Mouse (Mus musculus) cerebellum, adult 18-20 months (tissue): ENCODE measurements around the gene Spi1.
"Not testable (repeated sequence)": the region's sequence is repeated elsewhere in the genome, so short reads cannot be mapped to it uniquely, and the experiment has no call there.

Experiments
- DNase-seq, 2 experiments: peaks; one replicate each; pipeline ENCODE4 v3.0.0; 2021

Spi1 gene

GRCm38 (mm10) chr2:91081775-91082695 lies at the start of gene Spi1:
Gene Spi1 (plus strand): TSS chr2:91082390.
- DNase-seq = no peak

- DNase-seq = no peak
Observed at GRCm38 (mm10) chr2:91033000-91033399, 49.2 kb upstream of the Spi1 start.

- DNase-seq = no peak
Observed at GRCm38 (mm10) chr2:91035385-91035784, 46.8 kb upstream of the Spi1 start, which contains the start of gene Rapsn. Gene Rapsn (plus strand): TSS chr2:91035620.

GRCm38 (mm10) chr2:91041786-91042185 lies 40.4 kb upstream of the Spi1 start:
- no peak for DNase-seq

- DNase-seq = no peak
Observed at GRCm38 (mm10) chr2:91042651-91043398, 39.4 kb upstream of the Spi1 start.

- DNase-seq = no peak
Observed at GRCm38 (mm10) chr2:91044727-91045126, 37.5 kb upstream of the Spi1 start.

GRCm38 (mm10) chr2:91045805-91046204 lies 36.4 kb upstream of the Spi1 start:
- DNase-seq = not testable (repeated sequence)

- no peak for DNase-seq
Observed at GRCm38 (mm10) chr2:91047359-91047758, 34.8 kb upstream of the Spi1 start.

- no peak for DNase-seq
Observed at GRCm38 (mm10) chr2:91051917-91052316, 30.3 kb upstream of the Spi1 start.

GRCm38 (mm10) chr2:91052752-91053151 lies 29.4 kb upstream of the Spi1 start:
- no peak for DNase-seq

GRCm38 (mm10) chr2:91053181-91053933 lies 28.8 kb upstream of the Spi1 start:
- no peak for DNase-seq

GRCm38 (mm10) chr2:91053934-91054382 lies 28.2 kb upstream of the Spi1 start, which contains the start of gene Psmc3:
Gene Psmc3 (plus strand): TSS chr2:91054009.
- peak; percentile 98 to 99 for DNase-seq

GRCm38 (mm10) chr2:91058435-91058834 lies 23.8 kb upstream of the Spi1 start:
- DNase-seq = no peak

- DNase-seq = no peak
Observed at GRCm38 (mm10) chr2:91059376-91059775, 22.8 kb upstream of the Spi1 start.

GRCm38 (mm10) chr2:91060544-91061355 lies 21.4 kb upstream of the Spi1 start:
- no peak for DNase-seq

- DNase-seq = no peak
Observed at GRCm38 (mm10) chr2:91061849-91062481, 20.2 kb upstream of the Spi1 start.

GRCm38 (mm10) chr2:91062779-91063606 lies 19.2 kb upstream of the Spi1 start:
- no peak for DNase-seq

- DNase-seq = no peak
Observed at GRCm38 (mm10) chr2:91064211-91064610, 18.0 kb upstream of the Spi1 start.

- peak; percentile 51 to 53 for DNase-seq
Observed at GRCm38 (mm10) chr2:91065544-91065943, 16.6 kb upstream of the Spi1 start.

- DNase-seq = no peak
Observed at GRCm38 (mm10) chr2:91066455-91066854, 15.7 kb upstream of the Spi1 start.
